Mouse (Mus musculus): Measurements from ENCODE around the gene Cst9.

The Cst9 gene

DNA sequence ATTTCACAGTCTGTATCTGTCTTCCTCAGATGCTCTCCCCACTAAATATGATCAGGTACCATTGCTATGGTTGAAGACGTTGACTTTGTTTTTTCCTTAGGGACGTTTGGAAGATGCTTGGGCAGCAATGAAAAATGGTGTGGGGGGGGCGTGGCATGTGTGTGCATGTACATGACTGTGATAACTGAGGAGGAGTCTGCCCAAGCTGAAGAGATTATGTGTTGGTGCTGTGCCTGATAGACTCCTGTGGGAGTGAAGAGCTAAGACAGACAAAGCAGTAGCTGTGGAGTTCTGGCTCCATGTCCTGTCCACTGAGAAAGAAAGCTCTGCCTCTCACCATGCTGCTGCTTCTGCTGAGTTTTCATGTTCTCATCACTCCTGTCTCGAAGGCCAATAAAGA is at the start of gene Cst9:
Cst9 (plus strand) TSS at position 236 of the 400 bp plus-strand sequence.
- DNase-seq (ENCODE audit: low spot score in 2 of 2) = no peak

DNA sequence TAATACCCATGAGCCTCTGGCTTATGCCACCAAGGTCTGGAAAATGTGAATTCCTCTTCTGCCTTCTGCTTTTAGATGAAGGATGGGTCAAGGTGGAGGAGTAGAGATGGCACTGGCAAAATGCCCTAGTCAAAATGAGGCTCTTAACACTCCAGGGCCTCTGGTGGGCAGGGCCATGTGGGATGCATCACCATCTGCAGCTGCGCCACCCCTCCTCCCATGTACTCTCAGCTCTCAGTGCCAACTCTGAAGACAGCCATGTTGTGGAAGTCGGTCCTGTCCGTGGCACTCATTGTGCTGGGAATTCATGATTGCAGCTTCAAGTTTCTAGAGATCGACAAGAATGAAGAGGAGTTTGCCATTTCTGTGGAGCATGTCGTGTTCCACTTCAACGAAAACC is 45.8 kb upstream of the Cst9 start, which contains the start of gene Cst12:
Cst12 (plus strand) TSS at position 220 of the 400 bp plus-strand sequence.
- no peak for DNase-seq (ENCODE audit: low spot score in 2 of 2)

DNA sequence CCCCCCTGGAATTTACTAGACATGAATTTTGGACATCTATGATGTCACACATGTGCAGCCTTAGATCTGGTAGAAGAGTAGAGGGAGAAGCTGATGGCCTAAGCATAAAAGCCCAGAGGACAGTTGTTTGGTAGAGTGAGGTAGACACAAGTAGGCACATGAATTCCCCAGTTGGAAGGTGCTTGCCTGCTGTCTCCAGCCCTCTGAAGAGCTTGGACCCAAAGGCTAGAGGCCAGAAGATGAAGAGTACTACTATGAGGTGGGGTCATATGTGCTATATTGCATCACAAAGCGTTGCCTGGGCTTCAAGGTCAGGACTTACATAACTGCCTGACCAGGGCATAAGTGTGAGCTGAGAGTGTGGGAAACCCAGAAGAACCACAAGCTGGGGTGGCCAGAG is 36.5 kb upstream of the Cst9 start, which contains the start of gene Cst8:
Cst8 (plus strand) TSS at position 301 of the 400 bp plus-strand sequence.
- no peak for DNase-seq (ENCODE audit: low spot score in 2 of 2)

DNA sequence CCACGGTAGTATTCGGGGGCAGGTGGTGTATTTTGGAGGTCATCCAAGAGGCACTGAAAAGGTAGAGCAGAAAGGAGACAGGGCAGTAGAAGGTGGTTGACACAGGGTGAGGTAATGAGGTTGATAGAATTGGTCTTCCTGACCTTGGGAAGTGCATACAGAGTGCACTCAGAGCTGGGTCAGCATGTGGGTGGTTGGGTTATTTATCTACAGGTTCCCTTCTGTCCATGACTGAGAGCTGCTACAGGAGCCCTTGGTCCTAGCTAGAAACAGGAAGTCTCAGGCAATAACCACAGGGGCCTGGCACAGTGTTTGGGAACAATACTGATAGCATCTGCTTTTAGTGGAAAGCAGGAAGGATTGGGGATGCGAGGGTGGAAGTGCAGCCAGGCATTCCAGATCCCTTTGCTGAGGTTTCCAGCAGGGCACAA is 33.4 kb upstream of the Cst9 start:
- DNase-seq (ENCODE audit: low spot score in 2 of 2) = no peak

DNA sequence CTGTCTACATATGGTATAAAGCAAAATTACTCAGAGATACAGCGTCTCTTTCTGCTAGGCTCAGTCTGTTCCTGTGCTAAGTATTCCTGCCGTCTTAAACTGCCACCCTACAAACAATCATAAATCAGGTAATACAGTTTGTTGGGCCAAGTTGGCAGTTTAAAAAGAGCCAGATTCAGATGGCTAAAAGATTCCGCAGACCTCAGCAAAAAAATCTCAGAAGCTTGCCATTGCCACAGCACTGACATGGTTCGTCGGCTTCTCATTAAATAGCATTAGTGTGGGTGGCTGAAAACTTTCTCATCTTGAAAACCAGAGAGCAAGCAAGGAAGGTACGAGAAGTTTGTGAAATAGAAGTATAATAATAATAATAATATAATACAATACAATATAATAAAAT is 28.3 kb upstream of the Cst9 start:
- no peak for DNase-seq (ENCODE audit: low spot score in 2 of 2)

DNA sequence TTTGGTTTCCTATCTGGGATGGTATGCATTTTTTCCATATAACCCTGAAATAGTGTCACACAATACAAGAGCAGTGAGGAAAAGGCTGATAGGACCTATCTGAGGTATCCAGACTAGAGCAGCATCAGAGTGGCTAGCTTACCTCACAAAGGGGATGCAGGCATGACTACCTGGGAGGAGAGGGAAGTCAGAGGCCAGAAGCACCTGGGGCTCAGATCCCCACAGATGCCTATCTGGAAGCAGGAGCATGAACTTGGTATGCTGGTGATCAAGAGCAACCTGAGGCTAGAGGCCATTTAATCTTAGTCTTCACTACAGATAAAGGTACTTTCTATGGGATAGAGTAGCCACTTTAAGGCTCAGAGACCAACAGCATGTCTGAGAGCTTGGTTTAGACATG is 15.0 kb upstream of the Cst9 start, which contains the start of gene Cst13:
Cst13 (plus strand) TSS at position 173 of the 400 bp plus-strand sequence.
- DNase-seq (ENCODE audit: low spot score in 2 of 2) = no peak

DNA sequence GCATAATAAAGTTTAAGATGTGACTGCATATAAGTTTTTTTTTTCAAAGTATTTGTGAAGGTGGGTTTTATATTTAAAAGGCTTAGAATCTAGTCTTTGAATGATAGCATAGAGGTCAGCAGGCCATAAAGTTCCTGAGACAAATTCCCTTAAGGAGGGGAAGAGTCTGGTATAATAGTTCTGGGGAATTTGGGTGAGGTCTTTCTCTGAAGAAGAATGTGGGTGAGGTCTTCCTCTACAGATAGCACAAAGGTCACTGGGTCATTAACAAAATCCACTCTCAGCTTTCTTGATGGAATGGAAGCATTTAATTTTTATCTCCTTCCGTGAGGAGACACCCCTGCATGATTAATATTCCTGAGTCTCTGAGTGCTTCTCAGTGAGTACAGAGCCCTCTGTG is 9.0 kb upstream of the Cst9 start:
- no peak for DNase-seq (ENCODE audit: low spot score in 2 of 2)

DNA sequence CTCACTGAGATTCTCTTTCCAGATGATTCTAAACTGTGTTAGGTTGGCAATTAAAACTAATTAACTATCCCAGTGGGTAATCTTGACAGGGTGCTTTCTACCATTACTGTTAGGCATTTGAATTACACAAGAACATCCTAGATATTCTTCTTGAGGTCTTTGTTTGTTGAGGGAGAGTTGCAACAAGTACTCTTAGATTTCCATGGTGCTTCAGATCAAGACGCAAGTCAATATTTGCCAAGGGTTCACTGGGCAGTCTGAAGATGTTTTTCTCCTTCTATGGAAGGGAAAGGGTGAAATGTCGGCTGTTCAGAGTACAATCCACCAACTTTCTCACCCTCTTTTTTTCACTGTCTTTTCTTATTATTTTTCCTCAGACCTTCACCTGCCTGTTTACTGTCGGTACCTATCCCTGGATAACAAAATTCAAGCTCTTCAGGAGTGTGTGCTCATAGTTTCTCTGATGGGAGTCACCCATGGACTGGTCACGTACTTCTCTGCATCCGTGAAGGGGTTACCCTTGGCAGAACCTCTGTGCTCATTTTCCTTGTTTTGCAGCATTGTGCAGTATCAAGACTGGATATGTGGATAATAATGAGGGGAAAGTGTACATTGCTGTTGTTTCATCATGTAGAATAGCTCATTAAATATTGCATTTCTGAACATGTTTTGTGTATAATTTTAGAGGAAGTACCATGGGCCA is 3.3 kb downstream of the Cst9 start:
- no peak for DNase-seq (ENCODE audit: low spot score in 2 of 2)

DNA sequence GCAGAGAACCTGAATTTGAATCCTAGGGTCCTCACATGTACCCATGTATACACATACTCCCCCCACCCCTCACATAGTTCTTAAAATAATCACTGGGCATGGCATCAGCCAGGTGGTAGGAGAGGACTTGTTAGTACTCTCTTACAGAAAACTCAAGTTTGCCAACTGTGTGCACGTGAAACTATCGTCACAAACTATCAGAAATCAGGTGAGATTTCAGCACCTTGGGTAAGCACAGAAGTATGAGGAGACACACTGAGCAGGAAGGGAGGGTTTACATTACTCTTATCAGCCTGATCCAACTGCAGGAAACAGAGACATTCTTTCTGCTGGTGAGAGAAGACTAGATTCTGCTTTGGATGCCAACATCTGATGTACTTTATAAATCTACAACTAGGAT is 4.3 kb downstream of the Cst9 start:
- DNase-seq (ENCODE audit: low spot score in 2 of 2) = no peak

DNA sequence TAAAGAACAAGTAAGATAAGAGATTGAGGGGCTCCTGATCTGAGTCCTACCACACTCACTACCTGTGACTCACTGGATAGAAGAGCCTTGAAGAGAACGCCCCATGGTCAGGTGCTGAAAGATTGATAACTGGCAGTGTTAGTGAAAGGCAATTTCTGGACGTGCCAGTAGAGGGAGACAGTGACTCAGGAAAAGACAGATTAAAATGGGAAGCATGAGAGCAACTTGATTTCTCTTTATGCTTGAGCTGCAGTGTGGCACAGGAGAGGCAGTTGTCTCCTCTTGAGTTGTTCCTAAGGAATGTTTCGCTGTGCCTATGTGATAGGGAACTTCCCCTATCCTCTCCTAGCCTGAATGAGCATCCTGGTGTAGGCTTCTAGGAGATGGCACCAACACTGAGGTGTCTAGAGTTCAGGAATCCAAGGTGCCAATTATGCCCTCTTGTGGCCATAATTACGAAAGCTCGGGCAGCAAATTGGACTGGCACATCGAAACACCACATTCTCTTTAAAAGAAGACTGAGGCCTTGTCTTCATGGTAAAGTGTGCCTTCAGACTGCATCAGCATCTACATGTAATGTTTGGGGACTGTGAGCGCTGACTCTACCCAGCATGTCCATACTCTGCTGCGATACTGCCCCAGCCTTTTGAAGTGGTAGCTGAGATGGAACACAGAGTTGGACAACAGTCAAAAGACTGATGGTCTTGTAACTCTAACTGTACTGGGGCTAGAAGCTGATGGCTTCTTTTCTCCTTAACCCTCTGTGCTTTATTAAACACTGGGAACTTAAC is 16.4 kb downstream of the Cst9 start:
- peak; percentile 90 to 92 for DNase-seq (ENCODE audit: low spot score in 2 of 2)

DNA sequence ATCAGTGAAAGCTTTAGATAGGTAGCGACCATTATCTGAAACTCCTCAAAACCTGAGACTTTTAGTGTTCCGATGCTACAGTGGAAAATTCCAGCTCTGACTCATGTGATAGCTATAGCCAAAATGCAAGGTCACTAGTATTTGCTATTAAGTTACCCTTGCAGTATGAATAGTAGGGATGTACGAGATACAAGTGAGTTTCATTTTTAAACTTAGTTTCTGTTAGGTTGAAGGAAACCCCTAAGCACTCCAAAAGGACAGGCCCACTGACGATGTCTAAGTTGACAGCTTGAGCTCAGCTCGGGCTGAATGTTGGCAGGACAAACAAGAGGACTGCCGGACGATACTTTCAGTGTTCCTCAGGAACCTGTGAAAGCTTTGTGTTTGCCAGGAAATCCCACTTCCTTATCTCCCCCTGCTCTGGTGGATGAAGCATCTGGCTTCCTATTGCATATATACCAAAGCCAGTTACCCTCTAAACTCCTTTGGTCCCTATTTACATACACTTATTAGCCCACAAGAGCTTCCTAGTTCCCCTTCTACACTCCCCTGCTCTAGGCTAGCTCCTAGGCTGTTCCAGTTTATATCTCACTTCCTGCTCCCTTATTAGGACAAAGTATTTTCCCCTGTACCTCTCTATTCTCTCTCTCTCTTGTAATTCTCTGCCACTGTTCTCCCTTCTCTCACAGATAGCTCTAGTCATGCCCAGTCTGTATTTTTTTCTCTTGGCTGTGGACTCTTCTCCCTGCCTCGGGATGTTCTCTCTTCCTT is 21.9 kb downstream of the Cst9 start:
- DNase-seq (ENCODE audit: low spot score in 2 of 2) = no peak

DNA sequence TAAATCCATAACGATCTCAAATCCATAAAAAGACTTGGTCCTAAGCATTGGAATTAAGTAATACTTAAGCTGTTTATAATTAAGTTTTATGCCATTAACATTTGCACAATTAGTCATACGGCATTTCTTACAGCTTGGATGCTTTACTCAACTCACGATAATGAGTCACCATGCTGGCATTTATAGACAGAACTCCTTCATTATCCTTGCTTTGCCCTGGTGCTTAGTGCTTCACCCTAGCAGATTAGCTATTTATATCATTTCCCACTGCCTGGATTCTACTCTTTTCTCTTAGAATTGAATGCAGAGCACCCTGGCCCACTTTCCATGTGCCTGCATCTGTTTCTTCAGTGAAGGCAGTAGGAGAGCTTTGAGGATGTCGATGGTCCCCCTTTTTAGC is 22.6 kb downstream of the Cst9 start:
- DNase-seq (ENCODE audit: low spot score in 2 of 2) = no peak

DNA sequence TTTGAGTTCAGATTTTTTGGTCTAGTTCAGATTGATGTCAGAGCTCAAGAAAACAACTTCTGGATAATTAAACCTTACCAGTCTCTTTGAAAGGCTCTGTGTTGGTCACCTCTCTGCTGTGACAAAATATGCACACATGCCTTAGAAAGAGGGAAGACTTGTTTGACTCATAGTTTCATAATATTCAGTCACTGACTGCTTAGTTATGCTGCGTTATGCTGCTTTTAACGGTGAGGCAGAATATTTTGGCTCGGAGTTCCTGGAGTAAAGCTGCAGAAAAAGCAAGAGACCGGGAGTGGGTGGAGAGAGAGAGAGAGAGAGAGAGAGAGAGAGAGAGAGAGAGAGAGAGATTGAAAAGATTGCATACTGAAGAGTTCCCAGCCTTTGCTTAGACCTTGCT is 26.0 kb downstream of the Cst9 start:
- no peak for DNase-seq (ENCODE audit: low spot score in 2 of 2)

DNA sequence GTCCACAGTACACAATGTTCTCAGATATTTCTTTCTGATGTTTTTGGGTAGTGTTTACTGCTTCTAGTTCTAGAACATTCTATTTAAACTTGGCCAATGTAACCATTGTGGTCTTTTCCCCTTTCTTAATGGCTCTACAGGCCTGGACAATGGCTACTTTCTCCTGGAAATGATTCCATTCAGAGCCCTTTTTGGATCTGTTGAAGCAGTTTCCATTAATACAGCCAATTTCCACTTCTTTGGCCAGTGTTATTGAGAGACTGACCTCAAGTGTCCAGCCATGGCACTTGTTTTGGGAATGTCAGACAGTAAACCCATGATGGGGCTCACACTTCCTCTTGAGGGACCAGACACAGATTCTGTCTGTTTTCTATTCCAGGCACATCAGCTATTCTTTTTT is 26.7 kb downstream of the Cst9 start:
- DNase-seq (ENCODE audit: low spot score in 2 of 2) = no peak

DNA sequence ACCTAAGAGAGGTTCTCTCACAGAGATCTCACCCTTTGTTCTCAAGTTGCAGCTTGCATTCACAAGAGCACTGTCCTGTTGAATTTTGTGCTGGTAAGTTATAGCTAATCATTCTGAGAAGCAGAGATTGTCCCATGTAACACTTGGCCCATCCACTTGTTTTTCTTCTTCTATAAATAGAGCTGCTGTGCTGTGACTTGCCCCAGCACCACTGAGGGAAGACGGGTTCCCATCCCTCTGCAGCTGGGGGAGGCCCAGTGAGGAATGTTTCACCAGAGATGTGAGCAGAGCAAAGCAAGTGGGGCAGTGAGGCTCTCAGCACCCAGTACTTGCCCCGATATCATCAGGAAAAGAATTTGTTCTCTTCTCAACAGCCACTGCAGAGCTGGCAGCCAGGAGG is 30.0 kb downstream of the Cst9 start, which contains the start of gene 9230104L09Rik:
9230104L09Rik (minus strand) TSS at position 73 of the 400 bp plus-strand sequence.
- no peak for DNase-seq (ENCODE audit: low spot score in 2 of 2)

DNA sequence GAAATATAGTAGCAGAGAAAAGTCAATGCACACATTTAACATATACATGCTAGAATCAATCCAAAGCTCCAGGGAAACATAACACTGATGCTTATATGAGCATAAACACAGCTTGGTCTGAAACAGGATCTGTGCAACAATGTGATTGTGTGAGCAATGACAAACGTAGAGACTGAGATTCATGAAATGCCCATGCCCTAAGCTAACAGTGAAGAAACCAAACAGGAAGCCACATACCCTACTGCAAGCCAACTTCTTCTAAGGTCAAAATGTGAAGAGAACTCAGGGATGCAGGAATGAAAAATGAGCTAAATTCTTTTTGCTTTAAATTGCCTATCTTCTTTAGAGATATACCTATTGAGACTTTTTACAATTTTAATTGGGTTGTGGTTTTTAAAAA is 34.0 kb downstream of the Cst9 start:
- no peak for DNase-seq (ENCODE audit: low spot score in 2 of 2)

DNA sequence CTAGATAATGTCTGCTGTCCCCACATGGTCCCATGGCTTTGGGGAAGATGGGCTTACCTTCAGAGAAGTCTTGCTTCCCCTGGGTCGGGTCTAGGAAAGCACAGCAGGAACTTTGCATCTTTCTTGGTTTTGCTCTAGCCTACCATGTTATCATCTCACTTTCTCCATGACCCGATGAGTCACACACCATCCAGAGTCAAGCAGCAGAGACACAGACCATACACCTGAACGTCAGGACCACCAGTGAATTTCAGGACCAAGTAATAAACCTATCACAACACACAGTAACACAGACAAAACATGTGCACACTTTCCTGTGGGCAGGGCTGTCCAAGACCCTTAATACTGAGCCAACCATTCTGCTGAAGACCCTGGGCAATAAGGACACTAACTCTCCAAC is 35.6 kb downstream of the Cst9 start:
- DNase-seq (ENCODE audit: low spot score in 2 of 2) = no peak

DNA sequence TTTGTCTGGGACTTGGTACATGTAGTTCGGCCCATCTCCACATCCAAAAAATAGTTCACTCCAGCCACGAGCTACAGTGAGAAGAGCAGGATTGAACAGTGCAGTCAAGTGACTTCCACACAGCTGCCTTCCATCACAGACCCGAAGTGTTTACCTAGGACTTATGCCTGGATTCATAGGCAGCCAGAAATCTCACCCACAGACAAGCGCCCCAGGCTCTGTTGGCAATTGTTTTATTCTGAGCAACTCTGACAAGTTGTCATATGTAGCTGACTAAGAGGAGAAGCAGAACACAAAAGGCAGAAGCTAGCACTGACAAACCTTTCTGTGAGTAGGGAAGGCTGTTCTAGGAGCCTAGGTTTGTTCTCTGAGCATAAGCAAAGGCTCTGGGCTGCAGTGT is 37.9 kb downstream of the Cst9 start:
- DNase-seq (ENCODE audit: low spot score in 2 of 2) = peak in 1 of 2 experiments; percentile 30

DNA sequence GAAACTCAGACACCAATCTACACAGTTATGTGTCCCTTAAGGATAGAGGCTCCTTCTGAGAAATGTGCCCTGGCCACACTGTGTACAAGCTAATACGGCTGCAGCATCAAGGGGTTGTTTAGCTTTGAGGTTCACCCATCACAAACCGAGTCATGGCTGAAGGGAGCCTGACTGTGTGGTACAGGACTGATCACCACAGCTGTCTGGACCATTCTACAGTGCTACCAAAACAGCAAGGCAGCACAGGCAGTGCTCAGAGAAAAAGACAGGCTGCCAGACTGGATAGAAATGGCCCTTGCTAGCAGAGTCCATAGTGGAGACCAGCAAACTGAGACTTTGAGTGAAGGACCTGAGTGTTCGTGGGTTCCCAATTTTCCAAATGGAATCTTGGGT is 39.3 kb downstream of the Cst9 start:
- no peak for DNase-seq (ENCODE audit: low spot score in 2 of 2)

DNA sequence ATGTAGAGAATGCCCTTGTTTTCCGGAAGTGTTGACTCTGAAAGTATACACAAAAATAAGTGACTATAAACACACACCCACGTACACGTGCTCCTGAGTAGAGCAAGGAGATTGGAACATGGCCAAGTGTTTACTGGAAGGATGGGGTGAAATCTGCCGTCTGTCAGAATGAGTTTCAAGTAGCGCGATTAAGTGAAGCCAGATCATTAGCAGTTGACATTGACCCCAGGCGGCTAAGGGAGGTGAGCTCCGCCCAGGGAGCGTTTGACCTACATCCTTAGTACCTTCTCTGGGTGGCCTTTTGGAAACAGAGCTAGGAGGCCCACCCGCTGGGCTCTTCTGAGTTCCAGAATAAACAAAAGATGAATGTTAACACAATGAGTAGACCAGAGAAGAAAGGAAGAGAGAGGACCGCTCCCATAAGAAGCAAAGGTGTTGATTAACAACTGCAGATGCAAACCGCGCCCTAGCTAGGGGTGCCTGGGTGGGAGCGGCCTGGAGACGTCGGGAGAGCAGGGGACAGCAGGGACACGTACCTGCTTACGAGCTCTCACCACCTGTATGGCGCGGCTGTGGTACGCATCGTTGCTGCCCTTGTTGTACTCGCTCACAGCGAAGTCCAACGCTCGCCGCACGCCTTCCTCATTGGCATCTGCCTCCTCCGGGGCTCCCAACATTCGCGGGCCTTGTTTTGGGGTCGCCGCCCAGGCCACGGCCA is 39.8 kb downstream of the Cst9 start:
- peak in 1 of 2 experiments; percentile 27 for DNase-seq (ENCODE audit: low spot score in 2 of 2)

DNA sequence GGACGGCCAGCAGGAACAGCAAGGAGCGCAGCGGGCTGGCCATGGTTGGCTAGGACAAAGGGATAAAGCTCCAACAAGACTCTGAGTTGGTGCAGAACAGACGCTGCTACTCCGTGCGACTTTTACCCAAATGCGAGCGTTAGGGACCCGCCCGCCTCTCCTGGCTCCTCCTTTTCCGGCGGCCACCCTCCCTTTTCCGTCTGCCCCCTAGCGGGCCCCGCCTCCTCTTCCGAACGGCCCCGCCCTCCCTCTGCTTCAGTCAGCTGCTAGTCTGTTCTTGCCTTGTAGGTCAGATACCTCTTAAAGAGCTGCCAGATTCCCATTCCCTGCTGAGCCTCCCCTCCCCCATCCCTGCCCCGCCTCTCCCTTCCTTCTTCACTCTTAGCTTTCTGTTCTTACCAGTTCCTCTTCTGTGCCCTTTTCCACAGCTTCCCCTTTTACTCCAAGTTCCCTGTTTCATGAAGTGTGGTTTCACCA is 40.4 kb downstream of the Cst9 start, which contains the start of gene Cst3:
Cst3 (minus strand) TSS at position 358 of the 477 bp plus-strand sequence.
- DNase-seq (ENCODE audit: low spot score in 2 of 2) = peak; percentile 88 to 89
